Mouse (Mus musculus) lung, adult 2 months (tissue): ENCODE results near the gene Iqck.

ENCODE experiments used
- CTCF ChIP-seq: fragments of 200-500 bp; IDR thresholded peaks from 2 replicates; pipeline ENCODE4 v1.5.1; 2011; ENCODE audit warnings: mild to moderate bottlenecking, low read length, control low read depth; ENCODE audit not compliant: insufficient read depth
- POLR2A ChIP-seq: fragments of 200-500 bp; IDR thresholded peaks from 2 replicates; pipeline ENCODE4 v1.6.1; 2011; ENCODE audit warnings: low read depth, mild to moderate bottlenecking, control low read depth, low read length, borderline replicate concordance; ENCODE audit errors: extremely low read depth

- TF ChIP-seq POLR2A: no peak
- TF ChIP-seq CTCF: no peak
Observed at GRCm38 (mm10) chr7:118879466-118880029, 24.0 kb downstream of the Iqck start.
